Mouse (Mus musculus): Measurements from ENCODE around the gene Gps2. TPM values are rescaled to one million over a fixed set of nuclear protein-coding genes. Genes with fewer than 3 reads are reported as not detected.

The Gps2 gene
- total and polyA plus RNA-seq, 3 experiments, result 78.0 to 113 TPM; not detected in 1

DNA sequence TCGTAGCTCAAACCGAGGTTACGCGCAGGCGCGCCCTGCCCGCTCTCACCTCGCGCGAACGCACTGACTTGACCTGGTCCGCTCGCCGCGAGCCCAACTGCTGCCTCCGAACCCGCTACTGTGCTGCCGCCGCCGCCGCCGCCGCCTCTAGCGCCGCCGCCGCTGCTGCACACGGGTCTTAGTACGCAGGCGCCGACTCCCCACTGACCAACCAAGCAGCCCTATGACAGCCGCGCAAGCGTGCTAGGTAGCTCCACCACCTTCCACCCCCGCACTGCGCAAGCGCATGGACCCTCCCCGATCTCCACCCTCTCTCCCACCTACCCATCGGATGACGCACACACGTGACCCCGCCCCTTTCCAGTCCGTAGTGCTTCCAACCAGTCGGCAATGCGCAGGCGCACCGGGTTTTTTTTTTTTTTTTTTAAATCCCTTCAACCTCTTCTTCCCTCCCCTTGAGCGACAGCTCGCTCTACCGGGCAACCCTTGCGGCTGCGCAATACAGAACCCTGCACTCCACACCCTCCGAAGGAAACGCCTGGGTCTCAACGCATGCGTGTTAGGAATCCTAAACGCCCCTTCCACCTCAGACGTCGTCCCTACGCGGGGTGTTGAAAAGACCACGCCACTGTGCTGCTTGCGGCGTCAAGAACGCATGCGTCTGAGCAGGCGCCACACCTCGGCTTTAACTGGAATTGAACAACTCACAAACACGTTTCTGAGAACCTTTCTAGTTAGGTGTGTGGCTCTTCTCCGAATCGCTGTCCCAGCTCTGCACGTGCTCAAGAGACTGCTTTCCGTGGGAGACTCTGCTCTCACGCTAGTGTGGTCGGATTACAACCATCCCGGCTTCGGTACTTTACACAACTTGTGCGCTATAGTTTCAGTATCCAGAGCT is 7.7 kb downstream of the Gps2 start, which contains the start of gene Eif5a (continued):
- TF ChIP-seq ZC3H11A (IDR thresholded peaks at IDR 0.05; ENCODE audit: low read depth, low read length) (no peak), RCOR1 (IDR thresholded peaks at IDR 0.05; ENCODE audit: low read depth, low read length) (no peak; the same call in 1 of the 2 replicates), ZNF384 (IDR thresholded peaks at IDR 0.05; ENCODE audit: low read depth, low read length) (peak; percentile 100), MEF2A (IDR thresholded peaks at IDR 0.05; ENCODE audit: extremely low read depth, insufficient replicate concordance, low read depth, low read length, poor library complexity, severe bottlenecking) (no peak), NELFE (IDR thresholded peaks at IDR 0.05; ENCODE audit: low read depth, low read length) (peak; percentile 95), MAX (IDR thresholded peaks at IDR 0.05; ENCODE audit: low read length) (peak; percentile 98), MYB (IDR thresholded peaks at IDR 0.05; ENCODE audit: low read depth, low read length) (no peak), POLR2A (IDR thresholded peaks at IDR 0.05; ENCODE audit: control insufficient read depth in 1 of 2, insufficient read depth in 1 of 2, low read depth in 1 of 2, low read length in 2 of 2, poor library complexity in 1 of 2) (peak; percentile 95 to 99), USF1 (IDR thresholded peaks at IDR 0.05; ENCODE audit: low read depth, low read length) (peak; percentile 97), ZKSCAN1 (IDR thresholded peaks at IDR 0.05; ENCODE audit: low read depth, low read length) (peak; percentile 66; the same call in 1 of the 2 replicates), TBP (IDR thresholded peaks at IDR 0.05; ENCODE audit: low read depth, low read length) (peak; percentile 86), HCFC1 (IDR thresholded peaks at IDR 0.05; ENCODE audit: low read depth, low read length) (peak; percentile 84; the same call in 1 of the 2 replicates), MAZ (IDR thresholded peaks at IDR 0.05; ENCODE audit: low read depth, low read length) (peak; percentile 56)

- H3K36me3 ChIP-seq (ENCODE audit: control insufficient read depth in 1 of 2, insufficient read depth in 2 of 2, low read length in 2 of 2), result peaks cover 22 to 38% of the 10 kb centered on the region in 2 experiments
- TF ChIP-seq MEF2A (IDR thresholded peaks at IDR 0.05; ENCODE audit: extremely low read depth, insufficient replicate concordance, low read depth, low read length, poor library complexity, severe bottlenecking), result no peak
- TF ChIP-seq GATA1 (IDR thresholded peaks at IDR 0.05; ENCODE audit: low read depth, low read length), result peak; percentile 84
- peak; percentile 29 for TF ChIP-seq RAD21 (IDR thresholded peaks at IDR 0.05; ENCODE audit: low read depth, low read length)
- peak; percentile 79; the same call in 1 of the 2 replicates for TF ChIP-seq JUND (IDR thresholded peaks at IDR 0.05; ENCODE audit: low read depth, low read length)
- no peak for TF ChIP-seq E2F4 (IDR thresholded peaks at IDR 0.05; ENCODE audit: borderline replicate concordance, low read depth, low read length)
- peak; percentile 11; the same call in 1 of the 2 replicates for TF ChIP-seq ZMIZ1 (IDR thresholded peaks at IDR 0.05; ENCODE audit: low read depth, low read length)
- peak; percentile 19 to 63; a peak in 1 of 4 replicates for TF ChIP-seq EP300 (IDR thresholded peaks at IDR 0.05; ENCODE audit: low read depth in 1 of 2, low read length in 2 of 2)
- TF ChIP-seq ZNF384 (IDR thresholded peaks at IDR 0.05; ENCODE audit: low read depth, low read length), result peak; percentile 50; the same call in 1 of the 2 replicates
- no peak for TF ChIP-seq TCF12 (IDR thresholded peaks at IDR 0.05; ENCODE audit: low read depth, low read length)
- TF ChIP-seq CTCF (IDR thresholded peaks at IDR 0.05 in 2 of 3, conservative IDR thresholded peaks at IDR 0.05 in 1 of 3; ENCODE audit: control insufficient read depth in 1 of 3, insufficient read depth in 1 of 3, low read depth in 2 of 3, low read length in 3 of 3, poor library complexity in 1 of 3, severe bottlenecking in 1 of 3), result peak in 1 of 3 experiments; percentile 45; a peak in 2 of 6 replicates
- peak; percentile 7; the same call in 1 of the 2 replicates for TF ChIP-seq ETS1 (IDR thresholded peaks at IDR 0.05; ENCODE audit: low read depth, low read length)
- no peak for TF ChIP-seq BHLHE40 (IDR thresholded peaks at IDR 0.05; ENCODE audit: borderline replicate concordance, low read depth, low read length)
- TF ChIP-seq CHD1 (IDR thresholded peaks at IDR 0.05; ENCODE audit: low read depth, low read length), result peak; percentile 97
- peak; percentile 21; the same call in 1 of the 2 replicates for TF ChIP-seq NRF1 (IDR thresholded peaks at IDR 0.05; ENCODE audit: insufficient read depth, low read depth, low read length, poor library complexity, severe bottlenecking)
- TF ChIP-seq RCOR1 (IDR thresholded peaks at IDR 0.05; ENCODE audit: low read depth, low read length), result peak; percentile 54; the same call in 1 of the 2 replicates
- peak; percentile 61; the same call in 1 of the 2 replicates for TF ChIP-seq MAZ (IDR thresholded peaks at IDR 0.05; ENCODE audit: low read depth, low read length)
- peak; percentile 70 for DNase-seq (ENCODE audit: low read depth, low spot score)
- H3K79me2 ChIP-seq (ENCODE audit: control insufficient read depth, insufficient read depth, low read length, poor library complexity), result peaks cover 41% of the 10 kb centered on the region
- no peaks in the 10 kb centered on the region for H3K9me3 ChIP-seq (replicated peaks; ENCODE audit: insufficient read depth, low read length)
- peaks cover 13 to 29% of the 10 kb centered on the region in 2 experiments for H3K4me1 ChIP-seq (ENCODE audit: control insufficient read depth in 1 of 2, insufficient read depth in 2 of 2, low read length in 2 of 2)
- H3K27ac ChIP-seq (ENCODE audit: control insufficient read depth, low read depth, low read length), result peak overlapping the region; percentile 98
- peak overlapping the region; percentile 57 to 77 for H3K4me3 ChIP-seq (ENCODE audit: control insufficient read depth in 1 of 2, insufficient read depth in 1 of 2, low read depth in 2 of 2, low read length in 2 of 2)
- H3K9ac ChIP-seq (ENCODE audit: control insufficient read depth, low read depth, low read length, poor library complexity, severe bottlenecking), result peak overlapping the region; percentile 89
- H3K27me3 ChIP-seq (ENCODE audit: control insufficient read depth in 1 of 2, insufficient read depth in 2 of 2, low read length in 2 of 2), result no peaks in the 10 kb centered on the region
Measured at GRCm38 (mm10) chr11:69922012-69922756, 8.5 kb downstream of the Gps2 start.

All from MEL (cell line).